Mouse (Mus musculus) CH12.LX (cell line): ENCODE measurements at regions not wholly inside any gene's neighbourhood (a gene's known extent, or its start where the extent isn't known, plus 50 kb on each side); places are given as distances from the start of the nearest gene placed in this dataset.

Experiments
- DNase-seq: peaks from one replicate; pipeline ENCODE4 v3.0.0-alpha.2; 2013; ENCODE audit errors: extremely low read depth
- H3K27ac ChIP-seq: 2 replicates; pipeline ENCODE4 v1.5.1; 2012; ENCODE audit warnings: low read depth, mild to moderate bottlenecking, control low read depth, moderate library complexity; ENCODE audit not compliant: insufficient read depth
- H3K27me3 ChIP-seq: replicated peaks from 2 replicates; pipeline ENCODE3; 2012; ENCODE audit warnings: inconsistent platforms
- H3K36me3 ChIP-seq, 2 experiments: replicated peaks in 1 of 2; 2 replicates each; pipeline versions ENCODE3 to v1.6.1; 2012; ENCODE audit warnings: inconsistent platforms in 1 of 2, low read length in 1 of 2, mild to moderate bottlenecking in 1 of 2, mixed read lengths in 1 of 2, moderate library complexity in 1 of 2; ENCODE audit not compliant: control insufficient read depth in 1 of 2, insufficient read depth in 1 of 2
- H3K4me1 ChIP-seq, 2 experiments: 2 replicates each; pipeline ENCODE4 v1.6.1; 2012; ENCODE audit warnings: inconsistent platforms in 1 of 2, moderate library complexity in 1 of 2; ENCODE audit not compliant: insufficient read depth in 2 of 2, control insufficient read depth in 1 of 2
- H3K4me2 ChIP-seq: 2 replicates; pipeline ENCODE4 v1.6.1; 2012; ENCODE audit warnings: low read depth, mild to moderate bottlenecking, control low read depth; ENCODE audit not compliant: poor library complexity, insufficient read depth, severe bottlenecking
- H3K4me3 ChIP-seq, 3 experiments: fragments of 150-350 bp in 1 of 3; sonication (generic) in 1 of 3; replicated peaks in 1 of 3; 2 replicates each; pipeline versions ENCODE3 to v1.5.1; 2011 to 2012; ENCODE audit warnings: low read depth in 2 of 3, low read length in 2 of 3, mild to moderate bottlenecking in 2 of 3, moderate library complexity in 2 of 3, control low read depth in 1 of 3, improper control_type of control experiment in 1 of 3, inconsistent platforms in 1 of 3, mixed read lengths in 1 of 3; ENCODE audit not compliant: poor library complexity in 1 of 3
- H3K79me2 ChIP-seq: replicated peaks from 2 replicates; pipeline ENCODE4 v1.6.1; 2012; ENCODE audit warnings: mild to moderate bottlenecking, moderate library complexity; ENCODE audit not compliant: control insufficient read depth, poor library complexity, insufficient read depth, severe bottlenecking; ENCODE audit errors: extremely low read depth
- H3K9ac ChIP-seq: 2 replicates; pipeline ENCODE4 v1.6.1; 2012; ENCODE audit warnings: low read depth, mild to moderate bottlenecking, control low read depth, moderate library complexity; ENCODE audit not compliant: insufficient read depth
- H3K9me3 ChIP-seq: replicated peaks from 2 replicates; pipeline ENCODE3; 2012; ENCODE audit warnings: low read length, inconsistent platforms, mixed read lengths
- BHLHE40 ChIP-seq: IDR thresholded peaks from 2 replicates; pipeline ENCODE4 v1.6.1; 2011; ENCODE audit warnings: mild to moderate bottlenecking, low read depth, low read length, improper control_type of control experiment
- CHD2 ChIP-seq: IDR thresholded peaks from 2 replicates; pipeline ENCODE4 v1.6.1; 2011; ENCODE audit warnings: low read length, improper control_type of control experiment
- CTCF ChIP-seq, 2 experiments: IDR thresholded peaks in 1 of 2; conservative IDR thresholded peaks in 1 of 2; 2 replicates each; pipeline ENCODE4 v1.5.1; 2011 to 2012; ENCODE audit warnings: low read depth in 2 of 2, low read length in 2 of 2, improper control_type of control experiment in 1 of 2, inconsistent platforms in 1 of 2, mild to moderate bottlenecking in 1 of 2, moderate library complexity in 1 of 2
- ELF1 ChIP-seq: IDR thresholded peaks from 2 replicates; pipeline ENCODE4 v1.6.1; 2014; ENCODE audit warnings: low read depth, mild to moderate bottlenecking, inconsistent platforms, low read length, improper control_type of control experiment
- EP300 ChIP-seq: IDR thresholded peaks from 2 replicates; pipeline ENCODE4 v1.6.1; 2011; ENCODE audit warnings: low read length, improper control_type of control experiment
- GABPA ChIP-seq: IDR thresholded peaks from 2 replicates; pipeline ENCODE4 v1.6.1; 2012; ENCODE audit warnings: low read depth, low read length, improper control_type of control experiment, inconsistent platforms; ENCODE audit not compliant: insufficient replicate concordance
- HCFC1 ChIP-seq: IDR thresholded peaks from 2 replicates; pipeline ENCODE4 v1.6.1; 2012; ENCODE audit warnings: low read depth, mild to moderate bottlenecking, inconsistent platforms, low read length, improper control_type of control experiment
- IRF4 ChIP-seq: IDR thresholded peaks from 2 replicates; pipeline ENCODE4 v1.6.1; 2014; ENCODE audit warnings: low read depth, mild to moderate bottlenecking, inconsistent platforms, low read length, improper control_type of control experiment
- JUN ChIP-seq: IDR thresholded peaks from 2 replicates; pipeline ENCODE4 v1.6.1; 2011; ENCODE audit warnings: low read depth, mild to moderate bottlenecking, low read length, improper control_type of control experiment, moderate library complexity; ENCODE audit not compliant: insufficient read depth
- MAFK ChIP-seq: IDR thresholded peaks from 2 replicates; pipeline ENCODE4 v1.6.1; 2011; ENCODE audit warnings: low read length, improper control_type of control experiment; ENCODE audit not compliant: insufficient replicate concordance
- MAX ChIP-seq: IDR thresholded peaks from 2 replicates; pipeline ENCODE4 v1.6.1; 2011; ENCODE audit warnings: low read length, improper control_type of control experiment
- MEF2A ChIP-seq: IDR thresholded peaks from 2 replicates; pipeline ENCODE4 v1.6.1; 2014; ENCODE audit warnings: low read depth, mild to moderate bottlenecking, inconsistent platforms, low read length, improper control_type of control experiment, borderline replicate concordance
- PAX5 ChIP-seq: IDR thresholded peaks from 2 replicates; pipeline ENCODE4 v1.6.1; 2012; ENCODE audit warnings: low read length, inconsistent platforms, mixed read lengths
- RAD21 ChIP-seq: IDR thresholded peaks from 2 replicates; pipeline ENCODE4 v1.6.1; 2011; ENCODE audit warnings: low read depth, mild to moderate bottlenecking, low read length, improper control_type of control experiment, moderate library complexity
- SMC3 ChIP-seq: IDR thresholded peaks from 2 replicates; pipeline ENCODE4 v1.6.1; 2011; ENCODE audit warnings: low read depth, low read length, improper control_type of control experiment
- TBP ChIP-seq: conservative IDR thresholded peaks from 2 replicates; pipeline ENCODE4 v1.6.1; 2011; ENCODE audit warnings: low read depth, low read length, improper control_type of control experiment
- TCF12 ChIP-seq: IDR thresholded peaks from 2 replicates; pipeline ENCODE4 v1.6.1; 2014; ENCODE audit warnings: low read depth, mild to moderate bottlenecking, inconsistent platforms, low read length, improper control_type of control experiment
- UBTF ChIP-seq: IDR thresholded peaks from 2 replicates; pipeline ENCODE4 v1.6.1; 2012; ENCODE audit warnings: low read depth, mild to moderate bottlenecking, inconsistent platforms, low read length, improper control_type of control experiment, moderate library complexity
- USF2 ChIP-seq: conservative IDR thresholded peaks from 2 replicates; pipeline ENCODE4 v1.6.1; 2011; ENCODE audit warnings: low read depth, low read length, improper control_type of control experiment
- dilution Hi-C: fragments of 300-500 bp; cut with MboI; formaldehyde crosslinking; loops from 2 replicates; pipeline ENCODE4 v1.14.3; 2020; ENCODE audit warnings: low sequenced_read_pairs; ENCODE audit not compliant: extremely low pct_unique_long_range_greater_than_20kb, extremely low pct_ligation_motif_present
- in situ Hi-C: fragments of 300-500 bp; cut with MboI; formaldehyde crosslinking; loops from 3 replicates; pipeline ENCODE4 v1.14.3; 2019; ENCODE audit warnings: low sequenced_read_pairs, low pct_ligation_motif_present, low pct_unique_long_range_greater_than_20kb, mixed read lengths

DNA sequence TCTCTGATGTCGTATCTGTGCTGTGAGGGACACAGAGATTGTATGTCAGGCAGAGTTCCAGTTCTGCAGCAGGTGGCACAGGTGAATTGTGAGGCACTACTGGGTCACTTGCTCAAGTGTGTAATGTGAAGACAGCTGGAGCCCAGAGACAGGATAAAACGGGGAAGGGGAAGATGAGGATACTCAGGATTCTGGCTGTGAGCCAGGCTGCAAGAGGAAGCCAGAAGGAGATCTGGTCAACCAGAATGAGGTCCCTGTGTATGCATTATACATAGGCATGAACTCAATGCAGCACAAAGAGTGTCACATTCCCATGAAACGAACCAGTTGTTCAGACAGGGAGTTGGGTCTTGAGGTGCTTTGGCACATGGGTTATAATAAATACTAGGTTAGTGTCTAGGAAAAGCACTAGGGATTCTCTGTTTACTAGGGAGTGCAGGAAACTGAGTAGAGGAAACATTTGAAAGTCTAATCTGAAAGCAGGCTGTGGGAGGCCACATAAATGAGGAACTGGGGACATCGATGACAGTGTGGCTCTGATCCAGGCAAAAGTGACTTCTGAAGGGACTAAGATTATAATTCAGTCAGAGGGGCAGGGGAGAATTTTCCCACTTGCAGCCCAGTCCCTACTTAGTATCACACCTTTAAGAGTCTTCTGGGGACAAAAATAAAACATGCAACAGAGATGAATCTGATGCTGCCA, 109.9 kb upstream of the Rxfp2 start:
- no peak overlapping the region for H3K4me2 ChIP-seq
- H3K9me3 ChIP-seq: peaks cover 51% of the 10 kb centered on the region
- TF ChIP-seq EP300 (no peak), UBTF (no peak), IRF4 (no peak), BHLHE40 (no peak)
- TF ChIP-seq, all 38 proteins: peak for 0
- in situ Hi-C loops (no loop called here), dilution Hi-C loops (no loop called here)
- DNase-seq: no peak
- Histone ChIP-seq H3K36me3 (no peaks in the 10 kb centered on the region), H3K79me2 (0 out of 2 replicates have a peak, but pooled peaks cover under 1% of the 10 kb centered on the region), H3K4me1 (no peaks in the 10 kb centered on the region), H3K27me3 (no peaks in the 10 kb centered on the region), H3K4me3 (no peak overlapping the region), H3K9ac (no peak overlapping the region), H3K27ac (no peak overlapping the region)

DNA sequence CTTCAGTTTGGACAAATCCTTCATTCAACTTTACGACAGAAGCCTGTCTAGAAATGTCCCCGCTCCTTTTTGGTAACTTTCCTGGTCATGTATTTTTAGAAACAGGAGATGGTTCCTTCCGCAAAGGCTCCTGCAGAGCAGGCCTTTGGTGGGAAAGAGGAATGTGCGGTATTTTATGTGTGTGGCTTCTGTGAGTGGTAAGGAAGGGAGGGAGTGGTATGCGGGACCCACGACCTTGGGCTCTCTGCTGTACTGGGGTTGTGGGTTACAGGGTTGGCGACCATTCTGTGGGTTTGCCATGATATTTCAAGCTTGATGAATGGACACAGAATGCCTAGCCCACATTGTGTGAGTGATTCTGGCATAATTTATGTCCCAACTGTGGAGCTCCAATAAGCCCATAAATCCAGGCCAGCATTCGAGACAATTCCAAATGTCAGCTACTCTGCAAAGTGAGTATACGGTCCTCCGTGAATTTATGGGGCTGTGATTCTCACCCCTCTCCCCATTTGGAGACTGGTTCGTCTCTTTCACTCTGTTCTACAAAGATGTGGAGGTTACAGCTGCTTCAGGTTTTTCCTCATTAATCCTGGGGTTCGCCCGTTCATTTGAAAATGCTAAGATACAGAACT, 109.3 kb upstream of the Rxfp2 start:
- no peak for DNase-seq
- dilution Hi-C loops (no loop called here), in situ Hi-C loops (no loop called here)
- Histone ChIP-seq H3K4me1 (no peaks in the 10 kb centered on the region), H3K4me3 (no peak overlapping the region), H3K9ac (no peak overlapping the region), H3K27ac (no peak overlapping the region), H3K4me2 (no peak overlapping the region), H3K79me2 (0 out of 2 replicates have a peak, but pooled peaks cover 3% of the 10 kb centered on the region), H3K36me3 (no peaks in the 10 kb centered on the region), H3K9me3 (peaks cover 48% of the 10 kb centered on the region), H3K27me3 (no peaks in the 10 kb centered on the region)
- no peak for TF ChIP-seq MEF2A

DNA sequence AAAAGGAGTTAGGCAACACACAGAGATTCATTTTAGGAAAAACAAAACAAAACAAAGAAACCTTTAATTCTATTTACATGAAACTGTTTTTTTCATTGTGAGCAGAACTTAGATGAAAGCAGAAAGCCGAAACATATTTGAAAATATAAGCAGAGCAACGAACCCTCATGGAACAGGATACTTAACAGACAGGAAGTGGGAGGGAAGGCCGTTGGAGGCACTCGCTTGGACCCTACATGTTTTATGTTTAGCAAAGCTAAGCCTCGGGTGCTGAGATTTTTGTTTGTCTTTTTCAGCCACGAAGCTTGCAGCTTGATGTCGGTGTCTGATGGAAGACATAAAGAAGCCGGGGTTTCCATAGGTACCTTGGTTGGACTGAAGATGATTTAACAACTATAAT, 108.5 kb upstream of the Rxfp2 start:
- H3K4me1 ChIP-seq: no peaks in the 10 kb centered on the region
- no peak overlapping the region for H3K4me3 ChIP-seq
- H3K27me3 ChIP-seq: no peaks in the 10 kb centered on the region
- no peak overlapping the region for H3K9ac ChIP-seq
- no peaks in the 10 kb centered on the region for H3K36me3 ChIP-seq
- in situ Hi-C loops (no loop called here), dilution Hi-C loops (no loop called here)
- H3K9me3 ChIP-seq: peaks cover 45% of the 10 kb centered on the region
- no peak overlapping the region for H3K4me2 ChIP-seq
- no peak for DNase-seq
- 0 out of 2 replicates have a peak, but pooled peaks cover 3% of the 10 kb centered on the region for H3K79me2 ChIP-seq
- no peak overlapping the region for H3K27ac ChIP-seq
- no peak for TF ChIP-seq CHD2
- no peak for TF ChIP-seq PAX5
- TF ChIP-seq MAFK: no peak
- no peak for TF ChIP-seq RAD21
- no peak for TF ChIP-seq MAX
- no peak for TF ChIP-seq JUN
- TF ChIP-seq SMC3: no peak
- TF ChIP-seq CTCF (conservative IDR thresholded peaks at IDR 0.05 in 1 of 2, IDR thresholded peaks at IDR 0.05 in 1 of 2; ENCODE audit: low read depth in 2 of 2, low read length in 2 of 2): no peak
- TF ChIP-seq USF2: no peak
- TF ChIP-seq GABPA: no peak
- no peak for TF ChIP-seq TBP
- TF ChIP-seq TCF12: no peak
- TF ChIP-seq ELF1: no peak
- TF ChIP-seq EP300: no peak
- no peak for TF ChIP-seq HCFC1
